Comparison of ENCODE assay signal across 15 mouse cellular contexts in genomic region chr2:29873801-29874200, GRCm38 (mm10).
"Had no signal": no experiment of that assay in that cellular context is flagged by ENCODE, and none has a peak within 500 bp of the region (broad histone marks: within the 10 kb centered on the region; RNA-seq: fewer than 3 reads in every experiment).

No protein-coding gene starts in this region.

- DNase-seq: kidney, adult 11 months; kidney, postnatal 10 days; lung, adult 2 months; lung, postnatal 36 days; retina, postnatal 1 day; right cerebral cortex, postnatal 4 days; spleen, adult 18-20 months; thymus, adult 18-20 months; thymus, postnatal 14 days had no signal

- H3K27me3 ChIP-seq: midbrain, embryonic 15.5 days; neural tube, embryonic 13.5 days had no signal

- H3K27ac ChIP-seq: left cerebral cortex, adult 2 months; limb, embryonic 10.5 days; liver, embryonic 14.5 days; midbrain, embryonic 15.5 days; neural tube, embryonic 13.5 days had no signal

- H3K9ac ChIP-seq: liver, embryonic 14.5 days; midbrain, embryonic 15.5 days; neural tube, embryonic 13.5 days had no signal

- H3K4me3 ChIP-seq: left cerebral cortex, adult 2 months; limb, embryonic 10.5 days; midbrain, embryonic 15.5 days; neural tube, embryonic 13.5 days had no signal

- H3K36me3 ChIP-seq: limb, embryonic 10.5 days; midbrain, embryonic 15.5 days had no signal

- ATAC-seq: lung, postnatal 0 days; midbrain, embryonic 15.5 days had no signal

- H3K4me2 ChIP-seq: midbrain, embryonic 15.5 days; neural tube, embryonic 13.5 days had no signal

- H3K9me3 ChIP-seq: limb, embryonic 10.5 days; midbrain, embryonic 15.5 days; neural tube, embryonic 13.5 days had no signal
